Mouse (Mus musculus) embryonic facial prominence, embryonic 13.5 days (tissue): ENCODE data around the gene C87436. TPM values are rescaled to one million over a fixed set of nuclear protein-coding genes. Genes with fewer than 3 reads are reported as not detected.

ENCODE experiments used
- ATAC-seq: fragments of 200-750 bp; cut with Nextera tagmentation; 2 replicates; pipeline ENCODE4 v1.8.0; 2017; ENCODE audit warnings: low read depth; ENCODE audit not compliant: insufficient number of reproducible peaks, insufficient read depth, low FRiP score, low TSS enrichment
- H3K27ac ChIP-seq: fragments of 300-500 bp; sonication (generic); 2 replicates; pipeline ENCODE4 v1.5.1; 2015; ENCODE audit warnings: moderate library complexity, mild to moderate bottlenecking, inconsistent platforms
- H3K27me3 ChIP-seq: fragments of 300-500 bp; sonication (generic); 2 replicates; pipeline ENCODE4 v1.6.1; 2015; ENCODE audit warnings: mild to moderate bottlenecking, inconsistent platforms
- H3K36me3 ChIP-seq: fragments of 300-500 bp; sonication (generic); 2 replicates; pipeline ENCODE4 v1.6.1; 2015; ENCODE audit warnings: mild to moderate bottlenecking, inconsistent platforms
- H3K4me1 ChIP-seq: fragments of 300-500 bp; sonication (generic); 2 replicates; pipeline ENCODE4 v1.6.1; 2015; ENCODE audit warnings: inconsistent platforms
- H3K4me2 ChIP-seq: fragments of 300-500 bp; sonication (generic); 2 replicates; pipeline ENCODE4 v1.6.1; 2015; ENCODE audit warnings: moderate library complexity, mild to moderate bottlenecking, inconsistent platforms
- H3K4me3 ChIP-seq: fragments of 300-500 bp; sonication (generic); 2 replicates; pipeline ENCODE4 v1.5.1; 2015; ENCODE audit warnings: mild to moderate bottlenecking, inconsistent platforms
- H3K9ac ChIP-seq: fragments of 300-500 bp; sonication (generic); 2 replicates; pipeline ENCODE4 v1.6.1; 2015; ENCODE audit warnings: mild to moderate bottlenecking, inconsistent platforms
- H3K9me3 ChIP-seq: fragments of 300-500 bp; sonication (generic); 2 replicates; pipeline ENCODE4 v1.6.1; 2016; ENCODE audit warnings: inconsistent platforms
- WGBS: fragments of 180-500 bp; shearing (Covaris S2); methylation state at CpG from one replicate; pipeline ENCODE4 v1.1.7; 2015; ENCODE audit warnings: mixed read lengths; 5-methylcytosine and 5-hydroxymethylcytosine counted together
- polyA plus RNA-seq: library from polyadenylated mRNA; unstranded; fragments of >200 nt; fragmentation: Nextera tagmentation; extraction: Ambion mirVana; gene quantifications from 2 replicates; pipeline ENCODE4 v1.2.1, GENCODE M21; 2015

C87436 gene
- polyA plus RNA-seq, 1 experiment from 2014 or later, result 31.4 TPM

GRCm38 (mm10) chr6:86472100-86472955, 34.2 kb downstream of the C87436 start:
- under 1% methylated on average over 56 of the region's 56 CpGs for WGBS
- Histone ChIP-seq H3K27ac (peak overlapping the region; percentile 89), H3K4me3 (peak overlapping the region; percentile 41), H3K27me3 (no peaks in the 10 kb centered on the region), H3K4me2 (peak overlapping the region; percentile 75), H3K4me1 (peaks cover 16% of the 10 kb centered on the region), H3K36me3 (peaks cover 20% of the 10 kb centered on the region; the same call in 1 of the 2 replicates), H3K9me3 (no peaks in the 10 kb centered on the region), H3K9ac (peak overlapping the region; percentile 75)
- ATAC-seq, result peak; percentile 91

DNA sequence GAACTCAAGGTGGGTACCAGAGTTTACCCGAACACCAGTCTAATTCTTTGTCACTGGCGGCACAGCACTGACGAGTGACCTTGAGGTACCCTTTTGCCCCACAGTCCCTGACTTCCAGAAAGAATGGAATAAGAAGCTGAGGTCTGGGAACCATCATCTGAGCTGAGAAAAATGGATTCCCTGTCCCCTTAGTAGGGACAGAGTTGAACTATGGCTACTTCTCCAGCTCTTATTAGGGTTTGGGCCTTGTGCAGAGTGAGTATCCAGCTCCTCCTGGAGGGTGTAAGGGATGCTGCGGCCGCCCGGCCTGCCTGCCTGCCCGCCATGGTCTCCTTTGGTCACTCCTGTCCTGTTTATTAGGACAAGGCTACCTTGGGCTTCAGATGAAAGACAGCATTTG, 34.9 kb downstream of the C87436 start:
- H3K27me3 ChIP-seq, result no peaks in the 10 kb centered on the region
- no peak for ATAC-seq
- peak overlapping the region; percentile 89 for H3K27ac ChIP-seq
- peaks cover 13% of the 10 kb centered on the region; the same call in 1 of the 2 replicates for H3K36me3 ChIP-seq
- peak overlapping the region; percentile 41 for H3K4me3 ChIP-seq
- H3K4me1 ChIP-seq, result peaks cover 18% of the 10 kb centered on the region
- H3K9me3 ChIP-seq, result no peaks in the 10 kb centered on the region
- peak overlapping the region; percentile 65 for H3K9ac ChIP-seq
- WGBS, result 69% methylated on average over 7 of the region's 7 CpGs
- peak overlapping the region; percentile 75 for H3K4me2 ChIP-seq

DNA sequence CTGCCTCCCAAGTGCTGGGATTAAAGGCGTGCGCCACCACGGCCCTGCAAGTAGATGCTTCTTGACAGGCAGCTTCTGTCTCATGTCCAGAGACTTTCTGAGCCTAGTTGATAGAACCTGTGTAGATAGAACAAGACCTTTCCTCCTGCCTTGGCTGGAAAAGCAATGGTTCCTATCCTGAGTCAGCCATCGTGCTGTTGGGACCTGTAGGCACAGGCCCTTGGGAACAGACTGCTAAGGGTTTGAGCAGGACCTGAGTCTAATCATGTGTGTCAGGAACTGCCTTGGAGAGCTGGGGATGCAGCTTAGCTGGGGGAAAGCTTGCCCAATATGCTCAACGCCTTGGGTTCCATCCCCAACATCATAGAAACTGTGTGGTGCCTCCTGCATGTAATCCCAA, 35.9 kb downstream of the C87436 start:
- Histone ChIP-seq H3K36me3 (peaks cover 9% of the 10 kb centered on the region; the same call in 1 of the 2 replicates), H3K9me3 (no peaks in the 10 kb centered on the region), H3K27me3 (no peaks in the 10 kb centered on the region), H3K4me1 (peaks cover 28% of the 10 kb centered on the region), H3K9ac (no peak overlapping the region), H3K4me2 (no peak overlapping the region), H3K4me3 (no peak overlapping the region), H3K27ac (no peak overlapping the region)
- no peak for ATAC-seq
- 94% methylated on average over 5 of the region's 5 CpGs for WGBS

DNA sequence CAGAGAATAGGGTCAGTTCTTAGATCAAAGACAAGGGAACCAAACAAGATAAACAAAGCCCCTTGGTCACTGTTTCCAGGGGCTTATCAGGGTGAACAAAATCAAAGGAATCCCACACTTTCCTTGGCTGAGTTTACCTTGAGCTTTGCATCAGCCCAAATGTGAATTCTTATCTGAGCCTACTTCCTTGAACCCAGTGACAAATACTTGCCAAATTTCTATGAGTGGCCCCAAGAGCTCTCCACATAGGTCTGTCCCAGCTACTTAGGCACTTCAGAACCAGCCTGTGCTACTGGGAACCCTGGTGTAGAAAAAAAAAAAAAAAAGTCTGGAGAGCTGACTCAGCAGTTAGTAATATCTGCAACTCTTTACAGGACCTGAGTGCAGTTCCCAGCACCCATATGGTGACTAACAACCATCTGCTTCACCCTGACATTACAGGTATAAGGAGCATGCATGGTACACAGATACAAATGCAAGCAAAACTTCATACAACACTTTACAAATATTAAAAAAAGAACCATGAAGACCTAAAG, 36.5 kb downstream of the C87436 start:
- H3K9me3 ChIP-seq, result no peaks in the 10 kb centered on the region
- H3K9ac ChIP-seq, result no peak overlapping the region
- no peak for ATAC-seq

DNA sequence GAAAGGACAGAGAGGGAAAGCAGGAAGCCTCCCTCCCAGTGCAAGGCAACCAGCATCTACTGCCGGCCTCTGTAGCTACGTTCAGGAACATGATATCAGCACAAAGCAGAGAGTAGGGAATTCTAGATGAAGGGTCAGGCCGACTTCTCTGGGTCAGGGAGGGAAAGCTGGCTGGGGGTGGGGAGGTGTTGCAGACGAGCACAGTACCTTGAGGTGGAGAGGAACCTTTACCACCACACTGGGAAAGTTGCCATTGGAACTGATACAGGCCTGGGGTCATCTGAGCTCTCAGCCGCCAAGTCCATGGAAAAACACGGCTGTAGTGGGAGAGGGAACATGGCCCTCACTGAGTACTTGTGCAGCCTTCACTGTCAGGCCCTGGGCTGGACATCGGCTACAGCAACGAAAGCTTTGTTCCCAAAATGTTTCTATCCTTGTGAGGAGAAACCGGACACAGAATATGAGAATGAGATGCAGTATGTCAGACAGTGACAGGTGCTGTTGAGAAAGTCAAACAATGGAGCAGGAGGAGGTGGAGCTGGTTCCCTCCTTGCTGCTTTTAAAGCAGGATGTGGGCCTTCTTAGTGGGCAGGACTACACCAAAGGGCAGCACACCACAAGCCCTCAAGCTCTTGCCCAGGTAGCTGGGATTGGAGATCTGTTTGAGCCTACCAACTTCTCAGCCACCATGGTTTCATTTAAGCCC, 37.4 kb downstream of the C87436 start:
- WGBS, result 58% methylated on average over 9 of the region's 9 CpGs
- Histone ChIP-seq H3K4me2 (no peak overlapping the region), H3K9ac (no peak overlapping the region), H3K9me3 (no peaks in the 10 kb centered on the region), H3K27ac (no peak overlapping the region), H3K36me3 (no peaks in the 10 kb centered on the region), H3K27me3 (no peaks in the 10 kb centered on the region), H3K4me3 (no peak overlapping the region), H3K4me1 (peaks cover 44% of the 10 kb centered on the region)
- ATAC-seq, result no peak

More for the DNA sequence above, 36.5 kb downstream of the C87436 start:
- Histone ChIP-seq H3K4me1 (peaks cover 35% of the 10 kb centered on the region), H3K27ac (no peak overlapping the region), H3K36me3 (peaks cover 7% of the 10 kb centered on the region; the same call in 1 of the 2 replicates), H3K4me2 (no peak overlapping the region), H3K4me3 (no peak overlapping the region), H3K27me3 (no peaks in the 10 kb centered on the region)

DNA sequence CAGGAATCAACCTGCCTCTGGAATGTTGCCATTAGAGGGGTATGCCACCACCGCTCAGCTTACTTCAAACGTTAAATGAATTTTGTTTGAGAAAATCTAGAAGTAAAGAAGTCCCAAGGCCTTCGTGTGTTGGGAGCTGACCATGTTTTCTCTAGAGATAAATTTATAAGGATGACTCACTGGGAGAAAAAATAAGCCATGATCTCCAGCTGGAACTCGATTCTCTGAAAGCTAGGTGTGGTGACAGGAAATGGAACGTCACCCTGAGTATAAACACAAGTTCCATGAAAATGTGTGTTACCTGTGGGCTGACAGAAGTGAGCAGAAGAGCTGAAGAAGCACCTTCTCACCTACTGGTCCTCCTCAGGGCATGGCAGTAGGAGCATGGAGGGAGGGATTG, 38.8 kb downstream of the C87436 start:
- H3K27me3 ChIP-seq, result no peaks in the 10 kb centered on the region
- no peaks in the 10 kb centered on the region for H3K9me3 ChIP-seq
- H3K36me3 ChIP-seq, result no peaks in the 10 kb centered on the region
- H3K4me3 ChIP-seq, result no peak overlapping the region
- H3K27ac ChIP-seq, result no peak overlapping the region
- 79% methylated on average over 5 of the region's 5 CpGs for WGBS
- no peak overlapping the region for H3K9ac ChIP-seq
- no peak overlapping the region for H3K4me2 ChIP-seq
- ATAC-seq, result no peak
- peaks cover 45% of the 10 kb centered on the region for H3K4me1 ChIP-seq

- ATAC-seq, result no peak
- H3K4me3 ChIP-seq, result no peak overlapping the region
- 67% methylated on average over 3 of the region's 3 CpGs for WGBS
- H3K27me3 ChIP-seq, result no peaks in the 10 kb centered on the region
- no peak overlapping the region for H3K9ac ChIP-seq
- H3K36me3 ChIP-seq, result no peaks in the 10 kb centered on the region
- H3K4me1 ChIP-seq, result peaks cover 35% of the 10 kb centered on the region
- H3K9me3 ChIP-seq, result no peaks in the 10 kb centered on the region
- H3K27ac ChIP-seq, result peak overlapping the region; percentile 90
- no peak overlapping the region for H3K4me2 ChIP-seq
Measured at GRCm38 (mm10) chr6:86479311-86479710, 41.1 kb downstream of the C87436 start.

DNA sequence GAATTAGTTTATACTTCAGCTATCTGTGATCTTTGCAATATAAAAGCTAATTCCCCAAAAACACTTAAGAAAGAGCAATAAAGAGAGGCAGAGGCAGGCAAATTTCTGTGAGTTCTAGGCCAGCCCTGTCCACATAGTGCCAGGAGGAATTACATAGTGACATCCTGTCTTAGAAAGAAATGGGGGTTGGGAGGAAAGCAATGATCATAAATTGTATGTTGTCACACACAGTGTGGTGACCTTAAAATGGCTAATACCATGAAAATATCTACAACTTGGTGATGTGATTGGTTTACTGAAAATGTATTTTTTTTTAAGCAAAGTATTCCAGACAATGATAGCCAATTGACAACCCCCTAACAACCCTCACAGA, 41.6 kb downstream of the C87436 start:
- 0 out of 2 replicates have a peak overlapping the region, but pooled peaks have one; percentile 41 for H3K4me2 ChIP-seq
- no peak overlapping the region for H3K4me3 ChIP-seq
- H3K27me3 ChIP-seq, result no peaks in the 10 kb centered on the region
- H3K9me3 ChIP-seq, result no peaks in the 10 kb centered on the region
- peaks cover 35% of the 10 kb centered on the region for H3K4me1 ChIP-seq
- H3K27ac ChIP-seq, result peak overlapping the region; percentile 90
- no peak for ATAC-seq
- no peaks in the 10 kb centered on the region for H3K36me3 ChIP-seq
- H3K9ac ChIP-seq, result no peak overlapping the region

- H3K27ac ChIP-seq, result peak overlapping the region; percentile 90
- no peak for ATAC-seq
- no peaks in the 10 kb centered on the region for H3K36me3 ChIP-seq
- H3K4me2 ChIP-seq, result peak overlapping the region; percentile 41
- H3K9me3 ChIP-seq, result no peaks in the 10 kb centered on the region
- 30% methylated on average over 9 of the region's 9 CpGs for WGBS
- H3K27me3 ChIP-seq, result no peaks in the 10 kb centered on the region
- peak overlapping the region; percentile 6; the same call in 1 of the 2 replicates for H3K4me3 ChIP-seq
- H3K9ac ChIP-seq, result peak overlapping the region; percentile 61
- peaks cover 35% of the 10 kb centered on the region for H3K4me1 ChIP-seq
Measured at GRCm38 (mm10) chr6:86480189-86480831, 42.1 kb downstream of the C87436 start.

- H3K36me3 ChIP-seq, result no peaks in the 10 kb centered on the region
- ATAC-seq, result no peak
- no peak overlapping the region for H3K4me3 ChIP-seq
- H3K27me3 ChIP-seq, result no peaks in the 10 kb centered on the region
- H3K4me2 ChIP-seq, result no peak overlapping the region
- 92% methylated on average over 5 of the region's 5 CpGs for WGBS
- H3K27ac ChIP-seq, result no peak overlapping the region
- H3K4me1 ChIP-seq, result peaks cover 36% of the 10 kb centered on the region
- no peaks in the 10 kb centered on the region for H3K9me3 ChIP-seq
- no peak overlapping the region for H3K9ac ChIP-seq
Measured at GRCm38 (mm10) chr6:86481871-86482270, 43.7 kb downstream of the C87436 start.

GRCm38 (mm10) chr6:86485943-86486640, 47.9 kb downstream of the C87436 start:
- Histone ChIP-seq H3K4me1 (peaks cover 18% of the 10 kb centered on the region), H3K27ac (no peak overlapping the region; the same call in 1 of the 2 replicates), H3K36me3 (no peaks in the 10 kb centered on the region), H3K9ac (no peak overlapping the region), H3K9me3 (no peaks in the 10 kb centered on the region), H3K27me3 (no peaks in the 10 kb centered on the region), H3K4me3 (no peak overlapping the region), H3K4me2 (no peak overlapping the region)
- ATAC-seq, result no peak
- 84% methylated on average over 7 of the region's 7 CpGs for WGBS
